Mouse (Mus musculus) cerebellum, adult 2 months (tissue): ENCODE data around the gene Gm42791.

ENCODE experiments used
- CTCF ChIP-seq: fragments of 200-500 bp; IDR thresholded peaks from 2 replicates; pipeline ENCODE4 v1.5.1; 2011; ENCODE audit warnings: low read depth, mild to moderate bottlenecking, control low read depth, low read length, moderate library complexity, borderline replicate concordance; ENCODE audit not compliant: insufficient read depth
- POLR2A ChIP-seq: fragments of 200-500 bp; IDR thresholded peaks from 2 replicates; pipeline ENCODE4 v1.6.1; 2011; ENCODE audit warnings: low read length, control low read depth, borderline replicate concordance; ENCODE audit not compliant: insufficient read depth

DNA sequence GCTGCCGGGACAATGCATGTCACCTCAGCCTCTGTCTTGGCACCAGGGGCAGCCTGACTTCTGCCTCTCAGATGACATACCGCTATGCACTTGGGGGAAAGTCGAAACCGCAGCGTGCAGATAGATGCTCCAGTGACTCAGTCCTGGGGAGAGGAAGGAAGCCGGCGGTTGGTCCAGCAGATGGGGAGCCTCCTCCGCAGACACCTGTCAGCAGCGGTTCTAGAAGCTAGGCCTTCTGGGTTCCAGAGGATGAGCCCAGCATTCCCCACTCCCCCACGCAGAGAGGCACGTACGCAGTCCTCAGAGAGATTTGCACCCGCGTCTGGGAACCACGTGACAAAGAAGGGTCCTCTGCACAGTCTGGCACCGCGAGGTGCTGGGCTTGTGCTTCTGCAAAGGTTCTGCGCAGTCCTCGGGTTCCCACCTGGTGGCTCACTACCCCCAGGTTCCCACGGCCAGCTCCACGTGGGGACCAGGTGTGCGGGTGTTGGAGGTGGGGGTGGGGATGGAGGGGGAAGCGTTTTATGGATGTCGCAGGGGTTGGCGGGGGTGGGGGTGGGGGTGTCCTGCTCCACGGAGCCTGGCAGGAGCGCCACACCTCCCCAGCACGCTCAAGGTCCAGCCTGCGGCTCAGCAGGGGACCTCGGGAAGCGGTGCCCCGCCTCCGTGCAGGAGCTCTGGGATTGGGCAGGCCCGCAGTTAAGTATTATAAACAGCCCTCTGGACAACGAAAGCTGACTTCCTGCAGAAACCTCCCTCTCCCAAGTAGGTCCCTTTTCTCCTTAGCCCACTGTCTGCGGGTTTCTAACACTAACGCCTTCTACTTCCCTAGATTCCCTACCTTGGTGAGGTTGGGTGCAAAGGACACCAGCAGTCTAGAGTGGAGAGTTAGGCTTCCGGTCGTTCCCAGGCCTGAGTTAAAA, 35.6 kb downstream of the Gm42791 start:
- TF ChIP-seq POLR2A (no peak), CTCF (no peak)
